Mouse (Mus musculus) kidney, adult 2 months (tissue): Measurements from ENCODE around the gene Gm37240. TPM values are rescaled to one million over a fixed set of nuclear protein-coding genes. Genes with fewer than 3 reads are reported as not detected.

ENCODE experiments used
- DNase-seq: peaks from one replicate; pipeline ENCODE4 v3.0.0; 2021
- H3K27ac ChIP-seq: fragments of 200-500 bp; 2 replicates; pipeline ENCODE4 v1.5.1; 2012; ENCODE audit warnings: low read depth, low read length, control low read depth, inconsistent platforms; ENCODE audit not compliant: insufficient read depth
- H3K27me3 ChIP-seq: fragments of 200-500 bp; replicated peaks from 2 replicates; pipeline ENCODE4 v1.6.1; 2012; ENCODE audit warnings: mild to moderate bottlenecking, moderate library complexity, low read length, inconsistent platforms; ENCODE audit not compliant: control insufficient read depth, insufficient read depth
- H3K36me3 ChIP-seq: fragments of 200-500 bp; 2 replicates; pipeline ENCODE4 v1.6.1; 2012; ENCODE audit warnings: mild to moderate bottlenecking, moderate library complexity, low read length, inconsistent platforms; ENCODE audit not compliant: control insufficient read depth, insufficient read depth
- H3K4me1 ChIP-seq: fragments of 200-500 bp; 2 replicates; pipeline ENCODE4 v1.6.1; 2011; ENCODE audit warnings: low read length; ENCODE audit not compliant: control insufficient read depth, insufficient read depth
- H3K4me3 ChIP-seq: fragments of 200-500 bp; 2 replicates; pipeline ENCODE4 v1.5.1; 2011; ENCODE audit warnings: mild to moderate bottlenecking, low read depth, low read length, control low read depth; ENCODE audit not compliant: insufficient read depth
- CTCF ChIP-seq: fragments of 200-500 bp; conservative IDR thresholded peaks from 2 replicates; pipeline ENCODE4 v1.5.1; 2011; ENCODE audit warnings: low read depth, mild to moderate bottlenecking, control low read depth, low read length, moderate library complexity, mixed read lengths; ENCODE audit not compliant: insufficient read depth, insufficient read length
- POLR2A ChIP-seq: fragments of 200-500 bp; IDR thresholded peaks from one replicate; pipeline ENCODE4 v1.6.1; 2011; ENCODE audit warnings: low read depth, low read length, control low read depth
- WGBS: fragments of 180-500 bp; shearing (Covaris S2); methylation state at CpG from one replicate; pipeline ENCODE4 v1.1.7; 2018; 5-methylcytosine and 5-hydroxymethylcytosine counted together
- polyA plus RNA-seq: library from polyadenylated mRNA; depleted of rRNA; stranded (reverse); fragments of >200 nt; gene quantifications from 2 replicates; pipeline ENCODE4 v1.2.3, GENCODE M21; 2012

Gene Gm37240
- polyA plus RNA-seq, 1 experiment: 5.5 TPM

DNA sequence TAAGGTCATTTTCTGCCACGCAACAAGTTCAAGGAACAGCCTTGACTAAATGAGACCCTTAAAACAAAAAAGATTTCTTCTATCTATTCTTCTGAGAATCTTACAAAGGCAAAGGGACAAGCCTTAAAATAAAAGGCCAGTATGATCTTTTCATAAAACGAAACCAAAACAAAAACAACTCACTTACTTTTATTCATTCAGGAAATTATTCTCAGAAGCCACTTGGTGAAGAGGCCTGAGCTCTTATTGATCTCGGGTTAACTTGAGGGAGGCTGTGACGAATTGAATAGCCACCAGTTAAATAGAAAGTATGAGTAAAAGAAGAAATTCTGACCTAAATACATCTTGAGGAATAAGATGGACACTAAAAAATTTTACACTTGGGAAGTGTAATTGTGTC lies 1118.4 kb downstream of the Gm37240 start:
- no peaks in the 10 kb centered on the region for H3K4me1 ChIP-seq
- no peaks in the 10 kb centered on the region for H3K27me3 ChIP-seq
- no peak for DNase-seq
- no peak for TF ChIP-seq POLR2A
- TF ChIP-seq CTCF: no peak
- no peak overlapping the region for H3K4me3 ChIP-seq
- H3K36me3 ChIP-seq: no peaks in the 10 kb centered on the region
- H3K27ac ChIP-seq: no peak overlapping the region
- 96% methylated on average over 4 of the region's 4 CpGs for WGBS

DNA sequence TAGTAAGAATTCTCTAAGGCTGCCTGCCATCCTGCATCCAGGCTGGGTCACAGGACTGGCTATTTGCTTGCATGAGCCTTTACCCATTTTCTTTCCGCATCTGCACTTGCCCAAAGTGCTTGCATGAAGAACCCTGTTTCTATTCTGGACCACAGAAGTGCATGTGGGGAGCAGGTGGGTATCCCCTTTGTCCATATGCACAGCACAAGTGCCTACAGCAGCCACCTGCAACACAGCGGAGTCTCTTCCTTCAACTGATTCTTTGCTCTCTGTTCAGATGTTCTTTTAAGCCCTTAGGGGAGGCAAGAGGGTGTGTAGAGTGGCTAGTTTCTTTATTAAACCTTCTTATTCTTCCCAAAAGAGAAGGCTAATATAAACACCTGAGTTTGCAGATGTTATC lies 1133.5 kb downstream of the Gm37240 start:
- no peak overlapping the region for H3K4me3 ChIP-seq
- H3K27ac ChIP-seq: no peak overlapping the region
- H3K27me3 ChIP-seq: no peaks in the 10 kb centered on the region
- no peaks in the 10 kb centered on the region for H3K4me1 ChIP-seq
- no peak for TF ChIP-seq POLR2A
- no peak for TF ChIP-seq CTCF
- DNase-seq: no peak
- no peaks in the 10 kb centered on the region for H3K36me3 ChIP-seq
- 97% methylated on average over 2 of the region's 2 CpGs for WGBS

DNA sequence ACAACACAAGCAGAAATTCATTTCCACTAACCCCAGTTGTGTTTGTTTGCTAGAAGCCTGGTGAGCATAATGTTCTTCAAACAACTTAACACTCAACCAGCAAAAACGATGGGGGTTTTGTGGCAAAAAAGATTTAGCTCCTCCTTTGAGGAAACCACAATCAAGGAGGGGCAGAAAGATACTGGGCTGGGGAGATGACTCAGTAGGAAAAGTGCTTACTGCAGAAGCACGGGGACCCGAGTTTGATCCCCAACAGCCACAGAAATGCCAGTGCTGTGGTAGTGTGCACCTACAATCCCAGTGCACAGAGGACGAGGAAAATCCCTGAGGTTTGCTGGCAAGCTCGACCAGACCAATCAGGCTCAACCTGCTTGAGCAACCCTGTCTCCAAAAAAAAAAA lies 1138.1 kb downstream of the Gm37240 start:
- H3K36me3 ChIP-seq: no peaks in the 10 kb centered on the region
- TF ChIP-seq POLR2A: no peak
- TF ChIP-seq CTCF: no peak
- no peak for DNase-seq
- H3K4me1 ChIP-seq: no peaks in the 10 kb centered on the region
- no peaks in the 10 kb centered on the region for H3K27me3 ChIP-seq
- no peak overlapping the region for H3K27ac ChIP-seq
- no peak overlapping the region for H3K4me3 ChIP-seq
- 50% methylated on average over 5 of the region's 5 CpGs for WGBS

DNA sequence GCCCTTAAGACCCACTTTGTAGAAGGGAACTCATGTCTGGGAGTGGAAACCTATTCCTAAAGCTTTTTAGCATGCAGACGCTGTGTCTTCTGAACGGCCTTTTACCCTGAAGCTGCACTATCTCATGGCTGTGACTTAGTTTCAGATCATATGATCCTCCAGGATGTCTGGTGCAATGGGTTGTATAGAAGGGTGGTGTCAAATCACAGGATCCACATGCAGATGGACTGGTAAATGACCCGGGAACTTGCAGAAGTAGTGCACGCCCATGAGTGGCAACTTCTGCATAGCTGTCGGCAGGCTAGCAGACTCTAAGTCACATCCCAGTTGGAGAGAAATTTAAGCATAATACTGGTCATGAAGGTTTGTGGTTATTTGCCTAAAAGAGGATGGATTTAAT lies 1139.2 kb downstream of the Gm37240 start:
- no peak overlapping the region for H3K27ac ChIP-seq
- H3K27me3 ChIP-seq: no peaks in the 10 kb centered on the region
- no peaks in the 10 kb centered on the region for H3K4me1 ChIP-seq
- H3K4me3 ChIP-seq: no peak overlapping the region
- TF ChIP-seq POLR2A (no peak), CTCF (no peak)
- WGBS: 62% methylated on average over 5 of the region's 5 CpGs
- DNase-seq: no peak
- no peaks in the 10 kb centered on the region for H3K36me3 ChIP-seq

DNA sequence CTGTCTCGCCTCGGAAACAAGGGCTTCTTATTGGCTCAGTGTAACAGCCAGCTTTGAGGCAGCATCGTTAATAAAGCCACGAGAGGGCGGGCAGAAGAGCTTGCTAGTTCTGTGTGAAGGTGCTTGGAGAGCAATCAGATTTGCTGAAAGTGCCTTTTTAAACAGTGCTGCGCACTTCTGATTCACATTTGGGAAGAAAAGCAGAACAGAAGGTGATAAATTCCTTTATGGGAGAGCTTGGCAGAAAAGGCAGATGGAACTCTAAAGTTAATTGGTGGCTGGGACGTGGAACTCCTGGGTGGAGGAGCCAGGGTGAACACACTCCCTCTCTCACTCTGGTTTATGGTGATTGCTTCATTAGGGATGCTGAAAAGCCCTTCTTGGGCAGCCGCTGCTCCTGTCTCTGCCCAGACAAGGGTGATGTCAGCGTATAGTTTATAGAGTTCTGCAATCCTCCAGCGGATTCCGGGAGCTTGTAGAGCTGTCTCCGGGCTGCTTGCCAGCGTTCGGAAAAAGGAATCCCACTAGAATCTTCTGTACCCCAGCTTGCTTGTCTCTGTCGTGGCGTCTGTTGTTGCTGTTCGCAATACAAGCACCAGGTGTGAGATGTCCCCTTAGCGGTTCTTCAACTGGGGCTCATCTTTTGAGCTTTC lies 1141.7 kb downstream of the Gm37240 start:
- no peaks in the 10 kb centered on the region for H3K27me3 ChIP-seq
- no peaks in the 10 kb centered on the region for H3K4me1 ChIP-seq
- DNase-seq: peak; percentile 2
- TF ChIP-seq POLR2A: no peak
- no peak for TF ChIP-seq CTCF
- H3K4me3 ChIP-seq: no peak overlapping the region
- H3K36me3 ChIP-seq: no peaks in the 10 kb centered on the region
- no peak overlapping the region for H3K27ac ChIP-seq
- 11% methylated on average over 18 of the region's 18 CpGs for WGBS

DNA sequence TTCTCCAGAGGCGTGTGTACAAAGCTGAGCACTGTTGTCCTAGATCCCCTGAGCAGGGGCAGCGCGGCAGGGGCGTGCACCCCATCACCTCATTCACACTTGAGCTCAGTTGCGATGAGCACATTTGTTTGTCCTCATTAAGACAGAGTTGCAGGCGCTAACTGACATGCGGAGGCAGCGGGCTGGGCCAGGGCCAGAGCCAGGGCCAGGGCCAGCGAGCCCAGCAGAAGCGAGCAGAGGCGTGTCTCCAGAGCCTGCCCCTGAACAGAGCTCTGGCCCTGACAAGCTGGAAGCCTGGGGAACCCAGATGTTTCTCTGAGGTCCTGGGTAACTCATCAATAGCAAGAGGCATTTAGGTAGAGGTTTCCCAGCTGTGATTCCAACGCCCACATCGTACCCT lies 1142.6 kb downstream of the Gm37240 start:
- no peaks in the 10 kb centered on the region for H3K4me1 ChIP-seq
- 54% methylated on average over 13 of the region's 13 CpGs for WGBS
- TF ChIP-seq CTCF (no peak), POLR2A (no peak)
- no peak overlapping the region for H3K27ac ChIP-seq
- H3K27me3 ChIP-seq: no peaks in the 10 kb centered on the region
- no peaks in the 10 kb centered on the region for H3K36me3 ChIP-seq
- H3K4me3 ChIP-seq: no peak overlapping the region
- DNase-seq: peak; percentile 2

DNA sequence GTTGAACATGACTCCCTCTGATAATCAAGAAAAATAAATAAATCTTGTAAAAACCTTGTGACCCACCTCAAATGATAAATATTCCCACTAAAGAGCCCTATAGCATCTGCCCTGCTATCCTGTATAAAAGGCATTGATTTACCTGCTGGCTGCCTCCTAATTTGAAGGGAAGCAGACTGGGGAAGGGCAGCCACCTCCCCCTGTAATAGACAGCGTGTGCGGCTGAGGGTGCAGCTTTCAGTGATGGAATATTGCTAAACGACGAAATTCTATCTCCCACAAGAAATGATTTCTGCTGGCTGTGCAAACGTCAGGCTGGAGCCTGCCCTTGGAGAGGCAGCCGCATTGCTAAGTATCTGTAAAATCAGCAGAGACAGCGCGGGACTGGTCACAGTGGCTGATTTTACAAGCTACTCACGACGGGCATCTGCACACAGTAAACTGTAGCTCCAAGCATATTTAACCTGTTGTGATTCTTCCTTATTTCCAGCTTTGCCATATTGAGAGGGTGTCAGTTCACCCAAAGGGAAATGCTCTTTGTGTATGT lies 1147.2 kb downstream of the Gm37240 start:
- WGBS: 22% methylated on average over 10 of the region's 10 CpGs
- TF ChIP-seq CTCF: no peak
- no peak for TF ChIP-seq POLR2A
- Histone ChIP-seq H3K4me3 (no peak overlapping the region), H3K27ac (no peak overlapping the region), H3K36me3 (no peaks in the 10 kb centered on the region), H3K4me1 (no peaks in the 10 kb centered on the region), H3K27me3 (no peaks in the 10 kb centered on the region)
- DNase-seq: no peak
